Mouse (Mus musculus) frontal cortex, postnatal 10 days (tissue): ENCODE data around the gene Anks1.
"Not testable (repeated sequence)": the region's sequence is repeated elsewhere in the genome, so short reads cannot be mapped to it uniquely, and the experiment has no call there.

Source experiments
- DNase-seq, 2 experiments: peaks; one replicate each; pipeline ENCODE4 v3.0.0; 2022; ENCODE audit warnings: low spot score in 2 of 2, mixed read lengths in 1 of 2

Anks1 gene

GRCm38 (mm10) chr17:27997212-27997611 is 88.1 kb downstream of the Anks1 start:
- DNase-seq = peak in 1 of 2 experiments; percentile 36

- DNase-seq = not testable (repeated sequence)
Measured at GRCm38 (mm10) chr17:27999683-28000273, 90.7 kb downstream of the Anks1 start.

- DNase-seq = no peak
Measured at GRCm38 (mm10) chr17:28000389-28000788, 91.3 kb downstream of the Anks1 start.

GRCm38 (mm10) chr17:28000851-28001250 is 91.7 kb downstream of the Anks1 start:
- DNase-seq = no peak

DNA sequence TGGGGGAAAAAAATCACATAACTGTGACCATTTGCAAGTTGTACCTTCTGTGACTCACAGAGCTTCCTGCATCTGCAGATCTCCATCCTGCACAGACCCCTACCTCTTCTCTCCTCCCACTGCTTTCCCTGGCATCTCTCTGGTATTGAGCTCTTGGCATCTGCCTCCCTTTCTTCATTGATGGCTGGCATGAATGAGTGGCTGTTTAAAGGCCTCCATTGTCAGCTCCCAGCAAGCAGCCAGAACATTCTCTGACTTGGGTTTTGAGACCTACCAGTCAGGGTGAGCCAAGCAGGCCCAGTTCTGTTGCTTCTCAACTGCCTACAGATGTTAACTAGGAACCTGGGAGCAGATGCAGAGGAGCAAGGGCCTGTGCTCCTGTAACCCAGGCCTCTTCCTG is 96.3 kb downstream of the Anks1 start:
- no peak for DNase-seq

- DNase-seq = no peak
Measured at GRCm38 (mm10) chr17:28006208-28006607, 97.1 kb downstream of the Anks1 start.

DNA sequence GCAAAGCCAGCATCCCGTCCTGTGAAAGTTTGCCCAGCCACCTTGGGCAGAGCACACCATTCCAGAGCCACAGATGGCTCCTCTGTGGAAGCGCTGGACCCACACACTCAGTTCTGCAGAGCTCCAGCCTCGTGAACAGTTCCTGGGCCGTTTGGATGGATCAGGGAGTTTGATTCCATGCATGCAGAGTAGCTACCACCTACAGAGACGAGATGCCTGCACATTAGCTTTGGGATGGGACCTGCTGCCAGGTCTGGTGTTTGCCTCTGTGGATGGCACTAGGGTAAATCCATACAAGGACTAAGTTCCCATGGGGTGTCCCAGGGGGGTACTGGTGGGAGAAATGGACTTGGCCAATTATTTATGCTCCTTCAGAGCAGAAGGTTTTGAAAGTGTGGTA is 97.5 kb downstream of the Anks1 start:
- DNase-seq = no peak

- no peak for DNase-seq
Measured at GRCm38 (mm10) chr17:28007179-28007811, 98.2 kb downstream of the Anks1 start.

GRCm38 (mm10) chr17:28007857-28008564 is 98.9 kb downstream of the Anks1 start:
- DNase-seq = no peak

DNA sequence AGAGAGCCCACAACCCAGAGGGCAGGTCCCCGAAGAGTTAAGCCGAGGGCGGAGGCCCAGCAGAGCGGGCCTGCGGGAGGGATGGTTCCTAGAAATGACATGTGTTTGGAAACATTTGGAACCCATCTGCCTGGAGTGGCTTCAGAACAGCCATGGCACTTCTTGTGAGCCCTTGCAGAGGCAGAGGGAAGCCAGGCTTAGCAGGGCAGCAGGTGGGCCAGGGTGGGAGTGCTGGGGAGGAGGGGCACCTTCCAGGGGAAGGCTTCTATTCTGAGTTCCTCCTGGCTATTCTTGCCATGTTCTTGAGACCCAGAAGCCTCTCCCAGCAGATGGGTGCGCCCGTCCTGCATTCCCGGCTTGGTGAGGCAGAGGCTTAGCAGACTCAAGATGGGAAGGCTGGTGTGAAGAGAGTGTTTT is 99.5 kb downstream of the Anks1 start:
- no peak for DNase-seq

DNA sequence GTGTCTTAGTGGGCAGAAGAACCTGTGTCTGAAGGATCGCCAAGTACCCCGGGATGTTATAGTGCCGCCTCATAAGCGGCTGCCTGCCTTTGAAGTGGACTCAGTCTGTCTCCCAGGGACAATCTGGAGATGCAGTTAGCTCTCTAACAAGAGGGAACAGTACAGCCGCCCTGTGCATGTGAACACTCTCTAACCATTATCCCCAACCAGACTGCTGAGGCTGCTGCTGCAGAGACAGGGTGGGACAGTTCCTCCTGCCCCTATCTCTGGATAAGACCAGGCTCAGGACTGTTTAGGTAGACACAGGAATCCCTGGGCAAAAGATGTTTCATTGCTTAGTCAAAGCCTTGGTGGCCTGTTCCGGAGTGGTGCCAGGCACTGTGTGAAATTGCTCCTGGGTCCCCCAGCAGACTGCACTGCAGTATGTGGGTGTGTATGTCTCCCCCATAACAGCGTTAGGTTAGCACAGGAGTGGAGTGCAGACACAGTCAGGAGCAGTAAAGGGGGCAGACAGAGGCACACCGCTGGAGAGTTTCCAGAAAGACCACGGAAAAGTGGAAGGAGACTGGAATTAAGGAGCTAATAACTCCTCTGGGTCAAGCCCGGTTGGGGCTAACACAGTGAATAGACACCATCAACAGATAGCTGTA is 100.1 kb downstream of the Anks1 start:
- DNase-seq = no peak

- DNase-seq = no peak
Measured at GRCm38 (mm10) chr17:28009716-28010114, 100.6 kb downstream of the Anks1 start.

DNA sequence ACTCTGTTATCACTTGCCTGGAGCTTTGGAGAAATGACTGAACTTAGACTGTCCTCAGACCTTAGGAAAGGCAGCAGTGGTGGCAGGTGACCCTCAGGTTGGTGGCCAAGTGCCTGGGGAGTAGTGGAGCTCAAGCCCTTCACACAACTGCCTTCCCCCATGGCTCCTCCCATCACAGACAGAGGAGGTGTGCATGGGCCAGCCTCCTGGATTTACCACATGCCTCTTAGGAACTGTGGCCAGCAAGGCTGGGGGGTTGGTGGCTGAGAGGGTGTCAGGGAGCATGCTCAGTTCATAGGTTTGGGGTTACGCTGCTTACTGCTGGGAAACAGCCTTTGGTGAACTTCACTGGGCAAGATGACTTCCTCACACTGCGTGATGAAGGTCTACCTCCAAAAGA is 101.8 kb downstream of the Anks1 start:
- DNase-seq = no peak

DNA sequence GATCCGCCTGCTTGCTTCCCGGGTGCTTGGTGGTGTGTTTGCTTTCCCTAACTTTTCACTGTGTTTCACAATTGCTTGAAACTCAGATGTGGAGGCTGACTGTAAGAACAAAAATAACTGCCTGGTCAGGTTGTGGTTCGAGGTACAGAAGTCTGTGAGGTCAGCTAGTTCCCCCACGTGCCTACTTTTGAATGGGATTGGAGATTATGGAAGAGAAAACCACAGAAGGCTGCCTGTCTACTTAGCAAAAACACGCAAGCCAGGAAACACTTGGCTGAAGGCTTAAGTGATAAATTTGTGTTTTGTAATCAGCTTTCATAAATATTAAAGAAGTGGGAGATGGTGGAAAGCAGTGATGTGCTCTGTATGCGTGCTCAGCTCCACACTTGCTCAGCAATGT is 103.7 kb downstream of the Anks1 start:
- no peak for DNase-seq

DNA sequence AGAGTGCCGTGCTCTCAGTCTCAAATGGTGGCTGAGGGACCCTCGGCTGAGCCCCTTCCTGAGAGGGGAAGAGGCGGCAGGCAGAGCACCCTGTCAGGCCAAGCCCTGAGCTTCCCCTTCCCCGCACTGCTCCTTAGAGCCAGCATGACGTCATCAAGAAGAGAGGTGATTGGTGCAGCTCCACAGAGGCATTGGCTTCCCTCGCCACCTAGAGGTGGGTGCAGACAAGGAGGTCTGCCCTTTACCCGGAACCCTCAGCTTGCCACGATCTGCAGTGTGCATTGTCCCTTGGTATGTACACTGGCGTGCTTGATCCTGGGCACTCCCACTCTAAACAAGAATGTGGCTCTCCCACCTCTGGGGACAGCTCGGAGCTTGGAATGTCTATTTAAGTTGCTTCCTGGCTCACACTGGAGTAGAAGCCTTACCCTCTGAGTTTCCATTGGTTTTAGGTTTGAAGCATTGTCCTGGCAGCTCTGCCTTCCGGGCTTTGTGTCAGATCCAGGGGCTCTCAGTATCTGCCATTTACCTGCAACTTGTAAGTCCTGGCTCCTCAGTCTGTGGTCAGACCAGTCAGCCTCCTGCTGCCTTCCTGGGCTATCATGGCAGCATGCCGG is 104.3 kb downstream of the Anks1 start:
- DNase-seq = peak; percentile 52 to 65

- no peak for DNase-seq
Measured at GRCm38 (mm10) chr17:28014449-28014848, 105.3 kb downstream of the Anks1 start.

DNA sequence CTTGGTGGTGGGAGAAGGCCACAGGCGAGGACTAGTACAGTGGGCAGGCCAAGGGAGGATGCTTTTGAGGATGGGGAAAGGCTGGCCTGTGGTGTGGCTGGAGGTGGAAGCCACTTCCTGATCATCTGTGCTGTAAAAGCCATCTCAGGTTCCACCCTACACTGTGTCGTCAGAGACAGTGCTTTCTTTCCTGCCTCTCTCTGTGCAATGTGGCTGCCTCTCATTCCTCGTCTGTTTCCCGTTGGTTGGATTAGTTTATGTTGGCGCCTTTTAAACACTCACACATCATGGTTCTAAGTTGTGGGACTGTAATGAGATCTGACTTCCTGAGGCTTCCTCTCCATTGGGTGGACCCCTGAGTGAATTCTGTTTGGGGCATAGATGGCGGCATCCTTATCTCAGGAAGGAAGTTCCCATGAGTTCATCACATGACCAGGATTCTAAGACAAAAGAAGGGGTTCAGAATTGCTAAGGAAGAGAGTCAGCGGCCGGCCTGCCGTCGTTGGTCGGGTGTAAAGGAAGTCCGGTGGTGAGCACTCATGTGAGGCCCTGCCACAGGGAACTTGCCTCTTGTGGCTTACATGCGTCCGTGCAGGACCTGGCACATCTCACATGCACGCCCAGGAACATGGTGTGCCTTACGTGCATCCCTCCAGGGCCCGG is 106.1 kb downstream of the Anks1 start:
- DNase-seq = no peak

- DNase-seq = no peak
Measured at GRCm38 (mm10) chr17:28016056-28016797, 107.1 kb downstream of the Anks1 start.

GRCm38 (mm10) chr17:28018344-28018743 is 109.2 kb downstream of the Anks1 start:
- DNase-seq = no peak

- no peak for DNase-seq
Measured at GRCm38 (mm10) chr17:28018776-28019175, 109.7 kb downstream of the Anks1 start.
